Mouse (Mus musculus): ENCODE results near the gene Cenpm. TPM values are rescaled to one million over a fixed set of nuclear protein-coding genes. Genes with fewer than 3 reads are reported as not detected.
A peak's percentile ranks its signal among the peaks of the same experiment; 100 is the strongest.

Cenpm gene
- total and polyA plus RNA-seq, 2 experiments from 2014 or later = 15.0 to 23.0 TPM

DNA sequence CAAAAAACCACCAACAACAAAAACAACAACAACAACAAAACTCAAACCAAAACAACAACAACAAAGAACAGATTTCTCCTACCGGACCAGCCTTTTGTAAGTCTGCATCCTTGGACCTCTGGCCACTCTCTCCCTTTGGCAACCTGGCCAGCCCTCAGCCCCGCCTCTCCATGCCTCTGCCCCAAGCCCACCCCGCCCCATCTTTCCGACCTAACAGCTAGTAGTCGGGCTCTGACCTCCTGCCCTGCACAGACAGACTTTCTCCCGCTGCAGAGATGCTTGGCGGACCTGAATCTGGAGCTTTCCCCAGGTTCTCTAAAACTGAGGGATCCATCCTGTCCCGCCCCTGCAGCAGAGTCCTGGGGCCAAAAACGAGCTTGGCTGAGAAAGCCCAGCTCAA lies 26.6 kb downstream of the Cenpm start:
- H3K27ac ChIP-seq = no peak overlapping the region
- H3K4me3 ChIP-seq (ENCODE audit: low read length) = no peak overlapping the region
- peaks cover 11% of the 10 kb centered on the region; the same call in 1 of the 2 replicates for H3K27me3 ChIP-seq (ENCODE audit: insufficient read depth, low read length)
- H3K4me2 ChIP-seq (ENCODE audit: low read depth, low read length) = no peak overlapping the region
- H3K9ac ChIP-seq (replicated peaks; ENCODE audit: low read length) = no peak overlapping the region
- no peaks in the 10 kb centered on the region for H3K36me3 ChIP-seq (ENCODE audit: insufficient read depth, low read length)
- 39% methylated on average over 9 of the region's 9 CpGs for WGBS
- ATAC-seq = no peak
- DNase-seq (ENCODE audit: low spot score) = no peak
- peaks cover 5% of the 10 kb centered on the region; the same call in 1 of the 2 replicates for H3K4me1 ChIP-seq (ENCODE audit: insufficient read depth, low read length)
- no peak for TF ChIP-seq CTCF (IDR thresholded peaks at IDR 0.05; ENCODE audit: low read depth)
- no peaks in the 10 kb centered on the region for H3K9me3 ChIP-seq (ENCODE audit: low read length)

DNA sequence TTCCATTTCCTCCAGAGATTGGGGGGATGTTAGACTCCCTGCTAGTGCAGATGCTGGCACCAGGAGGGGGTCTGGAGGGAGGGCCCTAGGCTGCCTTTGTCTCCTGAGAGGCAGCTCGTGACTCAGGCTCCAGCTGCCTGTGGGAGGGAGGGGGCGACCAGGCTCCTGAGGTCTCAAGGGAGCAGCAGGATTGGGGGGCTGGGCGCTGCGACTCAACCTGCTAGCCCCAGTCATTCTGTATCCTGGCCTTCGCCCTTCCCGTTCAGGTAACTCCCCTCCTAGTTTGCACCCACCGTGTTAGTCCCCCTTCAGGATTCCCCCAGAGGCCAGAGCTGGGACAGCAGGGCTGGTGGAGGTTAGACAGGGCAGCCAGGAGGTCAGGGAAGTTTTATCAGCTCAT lies 27.5 kb downstream of the Cenpm start:
- no peak overlapping the region for H3K4me2 ChIP-seq (ENCODE audit: low read depth, low read length)
- 28% methylated on average over 7 of the region's 7 CpGs for WGBS

DNA sequence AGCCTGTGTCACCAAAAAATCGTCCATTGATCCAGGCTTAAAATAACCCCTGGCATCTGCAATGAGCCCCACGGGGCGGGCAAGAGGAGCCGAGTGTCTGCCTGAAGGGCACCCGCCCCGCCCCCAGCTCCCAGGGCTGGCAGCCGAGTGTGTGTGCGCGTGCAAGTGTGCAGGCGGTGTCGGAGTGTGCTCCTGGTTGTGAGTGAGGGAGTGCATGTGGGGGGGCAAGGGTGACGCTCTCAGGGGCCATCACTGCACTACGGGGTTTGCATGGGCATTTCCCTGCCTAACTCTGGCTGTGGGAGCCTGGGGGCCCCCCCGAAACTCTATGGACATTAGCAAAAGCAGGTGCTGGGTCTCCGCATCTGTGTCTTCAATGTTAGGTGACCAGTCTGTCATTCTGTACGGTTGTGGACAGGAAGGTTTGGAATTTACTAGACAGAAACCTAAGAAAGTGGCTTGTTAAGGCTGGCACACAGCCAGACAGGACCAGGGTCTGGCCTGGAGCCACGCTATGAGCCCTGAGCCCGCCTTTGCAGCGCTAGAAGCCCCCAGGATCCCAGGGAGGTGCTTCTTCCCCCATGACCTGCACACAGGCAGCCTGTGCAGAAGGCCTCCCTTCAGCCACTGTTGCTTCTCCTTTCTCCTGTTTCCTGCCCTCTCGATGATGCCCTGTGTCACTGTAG lies 28.3 kb downstream of the Cenpm start:
- Histone ChIP-seq H3K27me3 (ENCODE audit: insufficient read depth, low read length) (peaks cover 19% of the 10 kb centered on the region), H3K4me1 (ENCODE audit: insufficient read depth, low read length) (peaks cover 10% of the 10 kb centered on the region; the same call in 1 of the 2 replicates)
- TF ChIP-seq CTCF (IDR thresholded peaks at IDR 0.05; ENCODE audit: low read depth) = no peak

More for the DNA sequence above, 27.5 kb downstream of the Cenpm start:
- ATAC-seq (no peak), DNase-seq (ENCODE audit: low spot score) (no peak)
- TF ChIP-seq CTCF (IDR thresholded peaks at IDR 0.05; ENCODE audit: low read depth) = no peak
- H3K9ac ChIP-seq (replicated peaks; ENCODE audit: low read length) = no peak overlapping the region
- no peak overlapping the region for H3K4me3 ChIP-seq (ENCODE audit: low read length)
- H3K4me1 ChIP-seq (ENCODE audit: insufficient read depth, low read length) = peaks cover 8% of the 10 kb centered on the region; the same call in 1 of the 2 replicates
- no peaks in the 10 kb centered on the region for H3K9me3 ChIP-seq (ENCODE audit: low read length)
- no peaks in the 10 kb centered on the region for H3K36me3 ChIP-seq (ENCODE audit: insufficient read depth, low read length)
- H3K27me3 ChIP-seq (ENCODE audit: insufficient read depth, low read length) = peaks cover 13% of the 10 kb centered on the region
- no peak overlapping the region for H3K27ac ChIP-seq

DNA sequence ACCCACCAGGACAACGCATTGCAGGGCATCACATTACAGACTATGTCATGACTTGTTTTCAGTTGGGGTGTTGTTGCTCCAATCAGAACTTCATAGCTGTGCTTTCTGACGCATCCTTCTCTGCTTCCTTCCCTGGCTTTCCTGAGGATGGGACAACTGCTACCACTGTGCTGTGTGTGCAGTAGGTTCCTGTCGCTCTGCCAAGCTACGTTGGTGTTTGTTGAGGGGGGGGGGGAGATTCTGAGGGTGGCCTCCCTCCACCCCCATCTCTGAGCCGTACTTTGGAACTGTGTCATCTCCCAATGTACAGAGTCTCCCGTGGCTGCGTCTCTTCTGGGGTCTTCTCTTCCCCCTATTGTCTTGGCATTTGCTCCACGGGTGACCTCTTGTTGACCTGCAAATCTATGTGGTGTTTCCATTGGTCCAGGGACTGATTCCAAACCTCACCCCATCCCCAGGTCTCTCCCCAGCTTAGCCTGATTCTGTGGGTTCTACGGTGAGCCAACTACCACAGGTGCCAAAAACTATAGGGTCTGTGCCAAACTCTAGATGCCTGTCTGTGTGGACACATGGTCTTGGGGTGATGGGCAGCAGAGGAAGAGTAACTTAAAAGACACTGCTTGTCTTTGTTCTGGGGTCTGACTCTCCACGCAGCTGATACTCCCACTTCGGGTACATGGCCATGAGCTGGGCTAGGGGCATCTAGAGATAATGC lies 29.1 kb downstream of the Cenpm start:
- H3K27ac ChIP-seq = no peak overlapping the region
- no peak overlapping the region for H3K4me2 ChIP-seq (ENCODE audit: low read depth, low read length)
- peaks cover 10% of the 10 kb centered on the region; the same call in 1 of the 2 replicates for H3K4me1 ChIP-seq (ENCODE audit: insufficient read depth, low read length)
- TF ChIP-seq CTCF (IDR thresholded peaks at IDR 0.05; ENCODE audit: low read depth) = no peak
- WGBS = 33% methylated on average over 11 of the region's 11 CpGs
- H3K4me3 ChIP-seq (ENCODE audit: low read length) = no peak overlapping the region
- DNase-seq (ENCODE audit: low spot score) (no peak), ATAC-seq (no peak)
- H3K9me3 ChIP-seq (ENCODE audit: low read length) = no peaks in the 10 kb centered on the region
- no peaks in the 10 kb centered on the region for H3K36me3 ChIP-seq (ENCODE audit: insufficient read depth, low read length)
- H3K9ac ChIP-seq (replicated peaks; ENCODE audit: low read length) = no peak overlapping the region
- peaks cover 24% of the 10 kb centered on the region for H3K27me3 ChIP-seq (ENCODE audit: insufficient read depth, low read length)

More for the DNA sequence above, 28.3 kb downstream of the Cenpm start:
- no peak overlapping the region for H3K4me2 ChIP-seq (ENCODE audit: low read depth, low read length)
- H3K9me3 ChIP-seq (ENCODE audit: low read length) = no peaks in the 10 kb centered on the region
- no peak overlapping the region for H3K4me3 ChIP-seq (ENCODE audit: low read length)
- WGBS = 39% methylated on average over 20 of the region's 20 CpGs
- H3K27ac ChIP-seq = no peak overlapping the region
- H3K36me3 ChIP-seq (ENCODE audit: insufficient read depth, low read length) = no peaks in the 10 kb centered on the region
- DNase-seq (ENCODE audit: low spot score) (no peak), ATAC-seq (no peak)
- H3K9ac ChIP-seq (replicated peaks; ENCODE audit: low read length) = no peak overlapping the region

DNA sequence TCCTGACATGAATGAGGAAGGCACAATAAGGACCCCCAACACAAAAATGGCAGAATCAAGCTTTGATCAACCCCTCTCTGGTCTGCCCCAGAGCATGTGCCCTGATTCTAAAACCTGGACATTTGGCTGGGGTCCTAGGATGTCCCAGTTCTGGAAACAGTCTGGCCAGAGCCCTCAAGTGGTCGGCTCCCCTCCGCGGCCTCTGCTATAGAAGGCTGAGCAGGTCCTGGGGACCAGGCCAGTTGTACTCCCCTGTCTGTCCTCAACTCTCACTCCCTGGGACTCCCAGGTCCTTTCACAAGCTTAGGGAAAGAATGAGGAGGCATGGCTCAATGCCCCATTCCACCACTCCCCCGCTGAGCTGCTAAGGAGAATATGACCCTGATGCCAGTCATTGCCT lies 31.3 kb downstream of the Cenpm start:
- 8% methylated on average over 4 of the region's 4 CpGs for WGBS
- no peak overlapping the region for H3K9ac ChIP-seq (replicated peaks; ENCODE audit: low read length)

DNA sequence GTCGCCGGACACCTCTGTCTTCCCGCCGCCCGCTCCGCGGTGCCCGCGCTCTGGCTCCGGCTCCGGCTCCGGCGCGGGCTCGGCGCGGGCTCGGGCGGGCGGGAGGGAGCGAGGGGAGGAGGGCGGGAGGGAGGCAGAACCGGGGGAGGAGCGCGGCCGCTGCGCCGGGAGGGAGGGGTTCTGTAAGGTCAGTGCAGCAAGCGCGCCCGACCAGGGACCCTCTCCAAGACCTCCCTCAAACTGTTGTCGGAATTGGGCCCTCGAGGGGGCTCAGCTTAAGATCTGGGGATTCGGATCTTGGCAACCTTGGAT lies 31.8 kb downstream of the Cenpm start, which contains the start of gene Shisa8:
Gene Shisa8, minus strand, starts transcription at position 64 of the 312 bp plus-strand sequence.
- Histone ChIP-seq H3K4me2 (ENCODE audit: low read depth, low read length) (peak within 1 kb of the TSS; percentile 66), H3K36me3 (ENCODE audit: insufficient read depth, low read length) (no peaks in the 10 kb centered on the region), H3K9ac (replicated peaks; ENCODE audit: low read length) (peak within 1 kb of the TSS; percentile 47), H3K4me3 (ENCODE audit: low read length) (peak within 1 kb of the TSS; percentile 47), H3K9me3 (ENCODE audit: low read length) (no peaks in the 10 kb centered on the region), H3K27ac (no peak within 1 kb of the TSS), H3K4me1 (ENCODE audit: insufficient read depth, low read length) (peaks cover 11% of the 10 kb centered on the region; the same call in 1 of the 2 replicates), H3K27me3 (ENCODE audit: insufficient read depth, low read length) (peaks cover 30% of the 10 kb centered on the region)
- DNase-seq (ENCODE audit: low spot score) (no peak), ATAC-seq (no peak; the same call in 1 of the 2 replicates)
- 0% methylated on average over 26 of the region's 34 CpGs for WGBS
- TF ChIP-seq CTCF (IDR thresholded peaks at IDR 0.05; ENCODE audit: low read depth) = no peak

More for the DNA sequence above, 31.3 kb downstream of the Cenpm start:
- H3K36me3 ChIP-seq (ENCODE audit: insufficient read depth, low read length) = no peaks in the 10 kb centered on the region
- peaks cover 10% of the 10 kb centered on the region; the same call in 1 of the 2 replicates for H3K4me1 ChIP-seq (ENCODE audit: insufficient read depth, low read length)
- H3K27ac ChIP-seq = no peak overlapping the region
- TF ChIP-seq CTCF (IDR thresholded peaks at IDR 0.05; ENCODE audit: low read depth) = no peak
- no peaks in the 10 kb centered on the region for H3K9me3 ChIP-seq (ENCODE audit: low read length)
- no peak overlapping the region for H3K4me2 ChIP-seq (ENCODE audit: low read depth, low read length)
- peaks cover 30% of the 10 kb centered on the region for H3K27me3 ChIP-seq (ENCODE audit: insufficient read depth, low read length)
- no peak for DNase-seq (ENCODE audit: low spot score)
- H3K4me3 ChIP-seq (ENCODE audit: low read length) = no peak overlapping the region; the same call in 1 of the 2 replicates
- no peak for ATAC-seq
